Mouse (Mus musculus) cerebellum, postnatal 25 days (tissue): ENCODE results near the gene Defa35.
"Not testable (repeated sequence)": the region's sequence is repeated elsewhere in the genome, so short reads cannot be mapped to it uniquely, and the experiment has no call there.

Experiments used
- DNase-seq, 2 experiments: peaks; one replicate each; pipeline ENCODE4 v3.0.0; 2021; ENCODE audit warnings: mixed read lengths in 2 of 2

Defa35 gene

DNA sequence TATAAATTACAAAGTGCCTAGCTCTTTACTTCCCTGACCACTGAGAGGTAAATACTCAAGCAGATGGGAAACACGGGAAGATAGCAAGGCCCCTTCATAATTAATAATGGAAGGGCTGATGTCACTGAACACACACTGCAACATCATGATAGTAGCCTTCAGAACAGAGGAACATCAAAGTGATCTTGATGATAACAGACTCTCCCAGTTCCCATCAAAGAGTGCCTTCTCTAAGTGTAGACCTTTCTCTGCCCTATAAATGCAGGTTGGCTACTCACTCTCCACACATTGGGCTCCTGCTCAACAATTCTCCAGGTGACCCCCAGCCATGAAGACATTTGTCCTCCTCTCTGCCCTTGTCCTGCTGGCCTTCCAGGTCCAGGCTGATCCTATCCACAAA lies at the start of gene Defa35:
Defa35 (plus strand) TSS at position 301 of the 400 bp plus-strand sequence.
- not testable (repeated sequence) for DNase-seq

DNA sequence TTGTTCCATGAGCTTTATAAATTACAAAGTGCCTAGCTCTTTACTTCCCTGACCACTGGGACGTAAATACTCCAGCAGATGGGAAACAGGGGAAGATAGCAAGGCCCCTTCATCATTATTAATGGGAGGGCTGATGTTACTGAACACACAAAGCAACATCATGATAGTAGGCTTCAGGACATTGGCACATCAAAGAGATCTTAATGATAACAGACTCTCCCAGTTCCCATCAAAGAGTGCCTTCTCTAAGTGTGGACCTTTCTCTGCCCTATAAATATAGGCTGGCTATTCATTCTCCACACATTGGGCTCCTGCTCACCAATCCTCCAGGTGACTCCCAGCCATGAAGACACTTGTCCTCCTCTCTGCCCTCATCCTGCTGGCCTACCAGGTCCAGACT lies 39.6 kb upstream of the Defa35 start, which contains the start of gene Defa21:
Defa21 (plus strand) TSS at position 301 of the 400 bp plus-strand sequence.
- not testable (repeated sequence) for DNase-seq

GRCm38 (mm10) chr8:21054747-21055146 lies 10.1 kb upstream of the Defa35 start, which contains the start of gene Defa23:
Gene Defa23, plus strand, starts transcription at chr8:21055047.
- not testable (repeated sequence) for DNase-seq

GRCm38 (mm10) chr8:21084142-21084541 lies 19.3 kb downstream of the Defa35 start, which contains the start of gene Defa25:
Gene Defa25, plus strand, starts transcription at chr8:21084442.
- DNase-seq: not testable (repeated sequence)

- DNase-seq: no peak
These were observed 28.3 kb downstream of the Defa35 start for GRCm38 (mm10) chr8:21093106-21093505.

DNA sequence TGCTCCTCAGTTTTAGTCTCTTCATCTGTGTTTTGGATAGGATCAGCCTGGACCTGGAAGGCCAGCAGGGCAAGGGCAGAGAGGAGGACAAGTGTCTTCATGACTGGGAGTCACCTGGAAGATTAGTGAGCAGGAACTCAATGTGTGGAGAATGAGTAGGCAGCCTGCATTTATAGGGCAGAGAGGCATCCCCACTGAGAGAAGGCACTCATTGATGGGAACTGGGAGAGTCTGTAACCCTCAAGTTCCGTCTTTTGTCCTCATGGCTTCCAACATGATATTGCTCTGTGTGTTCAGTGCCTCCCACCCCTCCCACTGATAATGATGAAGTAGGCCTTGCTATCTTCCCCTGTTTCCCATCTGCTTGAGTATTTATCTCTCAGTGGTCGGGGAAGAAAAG lies 31.1 kb downstream of the Defa35 start, which contains the start of gene Gm14851:
Gm14851 (minus strand) TSS at position 101 of the 400 bp plus-strand sequence.
- DNase-seq: not testable (repeated sequence)
